Mouse (Mus musculus): ENCODE results near the gene Olfr877.

The Olfr877 gene

GRCm38 (mm10) chr9:37853969-37854368 is at the start of gene Olfr877:
Gene Olfr877, plus strand, starts transcription at chr9:37854269.
- DNase-seq (ENCODE audit: low spot score): no peak

- DNase-seq (ENCODE audit: low spot score): no peak
These were observed 46.8 kb upstream of the Olfr877 start for GRCm38 (mm10) chr9:37807235-37807634.

- DNase-seq (ENCODE audit: low spot score): no peak
These were observed 45.6 kb upstream of the Olfr877 start for GRCm38 (mm10) chr9:37808456-37808855.

- no peak for DNase-seq (ENCODE audit: low spot score)
These were observed 45.1 kb upstream of the Olfr877 start for GRCm38 (mm10) chr9:37808976-37809375.

GRCm38 (mm10) chr9:37814696-37815095 is 39.4 kb upstream of the Olfr877 start:
- DNase-seq (ENCODE audit: low spot score): no peak

GRCm38 (mm10) chr9:37829881-37830280 is 24.2 kb upstream of the Olfr877 start:
- no peak for DNase-seq (ENCODE audit: low spot score)

GRCm38 (mm10) chr9:37833341-37833740 is 20.7 kb upstream of the Olfr877 start:
- no peak for DNase-seq (ENCODE audit: low spot score)

- no peak for DNase-seq (ENCODE audit: low spot score)
These were observed 4.8 kb upstream of the Olfr877 start for GRCm38 (mm10) chr9:37849267-37849666.

- DNase-seq (ENCODE audit: low spot score): no peak
These were observed 9.3 kb downstream of the Olfr877 start for GRCm38 (mm10) chr9:37863325-37863724.

GRCm38 (mm10) chr9:37870246-37870645 is 16.2 kb downstream of the Olfr877 start:
- no peak for DNase-seq (ENCODE audit: low spot score)

GRCm38 (mm10) chr9:37871097-37871496 is 17.0 kb downstream of the Olfr877 start:
- DNase-seq (ENCODE audit: low spot score): no peak

- no peak for DNase-seq (ENCODE audit: low spot score)
These were observed 17.5 kb downstream of the Olfr877 start for GRCm38 (mm10) chr9:37871536-37871935.

- no peak for DNase-seq (ENCODE audit: low spot score)
These were observed 36.9 kb downstream of the Olfr877 start for GRCm38 (mm10) chr9:37890960-37891359.

- DNase-seq (ENCODE audit: low spot score): no peak
These were observed 42.6 kb downstream of the Olfr877 start, which contains the start of gene Olfr145 for GRCm38 (mm10) chr9:37896661-37897060. Gene Olfr145, plus strand, starts transcription at chr9:37896724.

- no peak for DNase-seq (ENCODE audit: low spot score)
These were observed 51.5 kb downstream of the Olfr877 start for GRCm38 (mm10) chr9:37905555-37905954.
